Mouse (Mus musculus): ENCODE data around the gene Nhsl1. TPM values are rescaled to one million over a fixed set of nuclear protein-coding genes. Genes with fewer than 3 reads are reported as not detected.

The Nhsl1 gene
- polyA plus RNA-seq, 2 experiments, result 0.50 to 0.64 TPM

DNA sequence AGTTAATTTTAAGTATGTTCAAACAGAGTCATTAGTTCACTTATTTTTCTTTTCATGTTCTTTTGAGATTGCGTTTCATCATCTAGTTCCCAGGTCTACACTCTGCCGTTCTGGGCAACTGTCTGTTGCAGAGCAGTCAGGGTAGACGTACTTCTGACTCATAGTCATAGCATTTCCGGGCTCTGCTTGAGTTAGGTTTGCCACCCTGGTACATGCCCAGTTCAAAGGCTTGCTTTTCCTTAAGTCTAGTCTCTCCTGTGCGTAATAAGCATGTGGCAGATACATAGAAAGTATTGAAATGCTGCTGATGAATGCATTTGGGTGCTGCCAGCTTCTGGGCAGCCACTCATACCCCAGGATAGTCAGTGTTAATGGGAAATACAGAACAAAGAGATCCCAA is 152.9 kb downstream of the Nhsl1 start:
- Histone ChIP-seq H3K4me1 (replicated peaks; ENCODE audit: control insufficient read depth in 2 of 2, insufficient read depth in 2 of 2, low read length in 1 of 2) (peaks cover 0 to 5% of the 10 kb centered on the region in 2 experiments; a peak in 1 of 4 replicates), H3K4me3 (ENCODE audit: insufficient read depth in 1 of 2, low read depth in 2 of 2, low read length in 2 of 2) (no peak overlapping the region), H3K27me3 (ENCODE audit: control insufficient read depth, insufficient read depth, low read length) (no peaks in the 10 kb centered on the region), H3K36me3 (replicated peaks; ENCODE audit: control insufficient read depth, insufficient read depth, low read depth) (no peaks in the 10 kb centered on the region), H3K27ac (no peak overlapping the region), H3K9me3 (ENCODE audit: control insufficient read depth, low read length) (no peaks in the 10 kb centered on the region), H3K9ac (replicated peaks) (no peak overlapping the region), H3K4me2 (ENCODE audit: low read depth) (no peak overlapping the region)
- 73% methylated on average over 5 of the region's 5 CpGs for WGBS (ENCODE audit: insufficient replicate concordance)
- DNase-seq (ENCODE audit: low read depth in 3 of 3, low spot score in 3 of 3) (no peak), ATAC-seq (ENCODE audit: insufficient read depth) (no peak)
- TF ChIP-seq EP300 (IDR thresholded peaks at IDR 0.05; ENCODE audit: low read depth) (no peak), CTCF (IDR thresholded peaks at IDR 0.05; ENCODE audit: low read depth) (no peak)

DNA sequence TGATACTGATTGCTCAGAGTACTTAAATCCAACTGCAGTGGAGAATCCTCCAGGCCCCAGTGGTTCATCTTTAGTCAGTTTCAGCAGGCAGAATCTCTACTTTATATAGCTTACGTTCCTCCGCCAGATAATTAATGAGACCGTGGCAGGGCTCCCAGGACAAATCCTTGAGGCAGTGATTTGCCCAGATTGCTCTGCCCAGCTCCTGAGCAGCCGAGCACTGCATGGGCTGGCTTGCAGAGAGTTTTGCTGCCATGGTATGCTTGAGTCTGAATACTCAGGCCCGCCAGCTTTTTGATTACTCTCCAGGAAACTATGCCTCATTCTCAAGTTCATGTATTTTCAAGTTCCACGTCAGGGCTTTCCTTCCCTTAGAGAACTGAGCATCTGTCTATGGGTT is 156.3 kb downstream of the Nhsl1 start:
- no peaks in the 10 kb centered on the region for H3K9me3 ChIP-seq (ENCODE audit: control insufficient read depth, low read length)
- H3K36me3 ChIP-seq (replicated peaks; ENCODE audit: control insufficient read depth, insufficient read depth, low read depth), result no peaks in the 10 kb centered on the region
- no peaks in the 10 kb centered on the region for H3K27me3 ChIP-seq (ENCODE audit: control insufficient read depth, insufficient read depth, low read length)
- ATAC-seq (ENCODE audit: insufficient read depth) (no peak), DNase-seq (ENCODE audit: low read depth in 3 of 3, low spot score in 3 of 3) (no peak)
- H3K9ac ChIP-seq (replicated peaks), result no peak overlapping the region
- no peaks in the 10 kb centered on the region for H3K4me1 ChIP-seq (replicated peaks; ENCODE audit: control insufficient read depth in 2 of 2, insufficient read depth in 2 of 2, low read length in 1 of 2)
- WGBS (ENCODE audit: insufficient replicate concordance), result 70% methylated on average over 6 of the region's 6 CpGs
- H3K4me3 ChIP-seq (ENCODE audit: insufficient read depth in 1 of 2, low read depth in 2 of 2, low read length in 2 of 2), result no peak overlapping the region
- no peak for TF ChIP-seq CTCF (IDR thresholded peaks at IDR 0.05; ENCODE audit: low read depth)
- no peak for TF ChIP-seq EP300 (IDR thresholded peaks at IDR 0.05; ENCODE audit: low read depth)
- no peak overlapping the region for H3K4me2 ChIP-seq (ENCODE audit: low read depth)
- H3K27ac ChIP-seq, result no peak overlapping the region

- TF ChIP-seq EP300 (IDR thresholded peaks at IDR 0.05; ENCODE audit: low read depth), result no peak
- no peak for TF ChIP-seq CTCF (IDR thresholded peaks at IDR 0.05; ENCODE audit: low read depth)
- Histone ChIP-seq H3K36me3 (replicated peaks; ENCODE audit: control insufficient read depth, insufficient read depth, low read depth) (no peaks in the 10 kb centered on the region), H3K9ac (replicated peaks) (no peak overlapping the region), H3K9me3 (ENCODE audit: control insufficient read depth, low read length) (no peaks in the 10 kb centered on the region), H3K4me1 (replicated peaks; ENCODE audit: control insufficient read depth in 2 of 2, insufficient read depth in 2 of 2, low read length in 1 of 2) (no peaks in the 10 kb centered on the region), H3K27ac (no peak overlapping the region), H3K27me3 (ENCODE audit: control insufficient read depth, insufficient read depth, low read length) (no peaks in the 10 kb centered on the region), H3K4me3 (ENCODE audit: insufficient read depth in 1 of 2, low read depth in 2 of 2, low read length in 2 of 2) (no peak overlapping the region), H3K4me2 (ENCODE audit: low read depth) (no peak overlapping the region)
- WGBS (ENCODE audit: insufficient replicate concordance), result 58% methylated on average over 4 of the region's 4 CpGs
- DNase-seq (ENCODE audit: low read depth in 3 of 3, low spot score in 3 of 3) (no peak), ATAC-seq (ENCODE audit: insufficient read depth) (no peak)
These were observed 159.5 kb downstream of the Nhsl1 start for GRCm38 (mm10) chr10:18478294-18478693.

- Histone ChIP-seq H3K27me3 (ENCODE audit: control insufficient read depth, insufficient read depth, low read length) (no peaks in the 10 kb centered on the region), H3K4me3 (ENCODE audit: insufficient read depth in 1 of 2, low read depth in 2 of 2, low read length in 2 of 2) (no peak overlapping the region), H3K9me3 (ENCODE audit: control insufficient read depth, low read length) (no peaks in the 10 kb centered on the region), H3K36me3 (replicated peaks; ENCODE audit: control insufficient read depth, insufficient read depth, low read depth) (no peaks in the 10 kb centered on the region), H3K27ac (no peak overlapping the region), H3K4me1 (replicated peaks; ENCODE audit: control insufficient read depth in 2 of 2, insufficient read depth in 2 of 2, low read length in 1 of 2) (no peaks in the 10 kb centered on the region), H3K9ac (replicated peaks) (no peak overlapping the region), H3K4me2 (ENCODE audit: low read depth) (no peak overlapping the region)
- DNase-seq (ENCODE audit: low read depth in 3 of 3, low spot score in 3 of 3), result no peak
- ATAC-seq (ENCODE audit: insufficient read depth), result no peak
- 68% methylated on average over 3 of the region's 3 CpGs for WGBS (ENCODE audit: insufficient replicate concordance)
- TF ChIP-seq EP300 (IDR thresholded peaks at IDR 0.05; ENCODE audit: low read depth), result no peak
- TF ChIP-seq CTCF (IDR thresholded peaks at IDR 0.05; ENCODE audit: low read depth), result no peak
These were observed 160.5 kb downstream of the Nhsl1 start for GRCm38 (mm10) chr10:18479285-18479684.

- Histone ChIP-seq H3K27ac (no peak overlapping the region), H3K4me2 (ENCODE audit: low read depth) (no peak overlapping the region), H3K9ac (replicated peaks) (no peak overlapping the region), H3K9me3 (ENCODE audit: control insufficient read depth, low read length) (no peaks in the 10 kb centered on the region), H3K4me3 (ENCODE audit: insufficient read depth in 1 of 2, low read depth in 2 of 2, low read length in 2 of 2) (no peak overlapping the region), H3K27me3 (ENCODE audit: control insufficient read depth, insufficient read depth, low read length) (no peaks in the 10 kb centered on the region), H3K4me1 (replicated peaks; ENCODE audit: control insufficient read depth in 2 of 2, insufficient read depth in 2 of 2, low read length in 1 of 2) (no peaks in the 10 kb centered on the region), H3K36me3 (replicated peaks; ENCODE audit: control insufficient read depth, insufficient read depth, low read depth) (no peaks in the 10 kb centered on the region)
- ATAC-seq (ENCODE audit: insufficient read depth) (no peak), DNase-seq (ENCODE audit: low read depth in 3 of 3, low spot score in 3 of 3) (no peak)
- 74% methylated on average over 10 of the region's 10 CpGs for WGBS (ENCODE audit: insufficient replicate concordance)
- TF ChIP-seq EP300 (IDR thresholded peaks at IDR 0.05; ENCODE audit: low read depth) (no peak), CTCF (IDR thresholded peaks at IDR 0.05; ENCODE audit: low read depth) (no peak)
These were observed 162.1 kb downstream of the Nhsl1 start for GRCm38 (mm10) chr10:18480836-18481235.

All from liver, embryonic 14.5 days (tissue).